Mouse (Mus musculus) heart, postnatal 0 days (tissue): ENCODE measurements around the gene Rnf38. TPM values are rescaled to one million over a fixed set of nuclear protein-coding genes. Genes with fewer than 3 reads are reported as not detected.

Source experiments
- ATAC-seq: fragments of 200-750 bp; cut with Nextera tagmentation; 2 replicates; pipeline ENCODE4 v1.8.0; 2017; ENCODE audit warnings: low read depth, moderate number of reproducible peaks, moderate library complexity; ENCODE audit not compliant: insufficient read depth
- DNase-seq: peaks from one replicate; pipeline ENCODE4 v3.0.0-alpha.2; 2016; ENCODE audit warnings: low spot score
- H3K27ac ChIP-seq: fragments of 300-500 bp; sonication (generic); 2 replicates; pipeline ENCODE4 v1.5.1; 2014; ENCODE audit warnings: low read depth, mild to moderate bottlenecking
- H3K27me3 ChIP-seq: fragments of 300-500 bp; sonication (generic); 2 replicates; pipeline ENCODE4 v1.6.1; 2014; ENCODE audit warnings: low read length, mixed read lengths; ENCODE audit not compliant: control insufficient read depth, insufficient read depth
- H3K36me3 ChIP-seq: fragments of 300-500 bp; sonication (generic); replicated peaks from 2 replicates; pipeline ENCODE4 v1.6.1; 2014; ENCODE audit warnings: low read length, mixed read lengths; ENCODE audit not compliant: control insufficient read depth, insufficient read depth
- H3K4me1 ChIP-seq: fragments of 300-500 bp; sonication (generic); 2 replicates; pipeline ENCODE4 v1.6.1; 2014; ENCODE audit warnings: antibody characterized with exemption; ENCODE audit not compliant: control insufficient read depth, insufficient read depth
- H3K4me2 ChIP-seq: fragments of 300-500 bp; sonication (generic); 2 replicates; pipeline ENCODE4 v1.6.1; 2014; ENCODE audit warnings: low read depth, mild to moderate bottlenecking, low read length, moderate library complexity
- H3K4me3 ChIP-seq: fragments of 300-500 bp; sonication (generic); 2 replicates; pipeline ENCODE4 v1.5.1; 2014; ENCODE audit warnings: low read depth, low read length
- H3K9ac ChIP-seq: fragments of 300-500 bp; sonication (generic); replicated peaks from 2 replicates; pipeline ENCODE4 v1.6.1; 2014; ENCODE audit warnings: low read depth, low read length, mixed read lengths
- H3K9me3 ChIP-seq: fragments of 300-500 bp; sonication (generic); replicated peaks from 2 replicates; pipeline ENCODE4 v1.6.1; 2016; ENCODE audit warnings: low read length; ENCODE audit not compliant: control insufficient read depth
- CTCF ChIP-seq: IDR thresholded peaks from 2 replicates; pipeline ENCODE4 v1.5.1; 2016; ENCODE audit warnings: antibody characterized with exemption, control low read depth, low read depth
- EP300 ChIP-seq: IDR thresholded peaks from 2 replicates; pipeline ENCODE4 v1.6.1; 2016; ENCODE audit warnings: antibody characterized with exemption, low read depth
- WGBS: fragments of 180-500 bp; shearing (Covaris S2); extraction: QIAGEN DNeasy Blood & Tissue Kit; methylation state at CpG from one replicate; pipeline ENCODE4 v1.1.7; 2014; 5-methylcytosine and 5-hydroxymethylcytosine counted together
- polyA plus RNA-seq: library from polyadenylated mRNA; unstranded; fragments of >200 nt; fragmentation: Nextera tagmentation; extraction: Ambion mirVana; gene quantifications from 2 replicates; pipeline ENCODE4 v1.2.1, GENCODE M21; 2015
- total RNA-seq: library from RNA; depleted of rRNA; stranded (reverse); fragments of >200 nt; gene quantifications from 2 replicates; pipeline ENCODE4 v1.2.3, GENCODE M21; 2014; ENCODE audit warnings: low replicate concordance

Rnf38 gene
- total and polyA plus RNA-seq, 2 experiments from 2014 or later: 7.3 to 41.1 TPM

- ATAC-seq: peak; percentile 97
- peaks cover 16% of the 10 kb centered on the region for H3K4me1 ChIP-seq
- peak overlapping the region; percentile 93 for H3K4me3 ChIP-seq
- TF ChIP-seq CTCF (no peak), EP300 (no peak)
- H3K9me3 ChIP-seq: no peaks in the 10 kb centered on the region
- H3K9ac ChIP-seq: peak overlapping the region; percentile 94
- 1% methylated on average over 45 of the region's 62 CpGs for WGBS
- H3K4me2 ChIP-seq: peak overlapping the region; percentile 90
- H3K36me3 ChIP-seq: no peaks in the 10 kb centered on the region
- H3K27me3 ChIP-seq: no peaks in the 10 kb centered on the region
- H3K27ac ChIP-seq: peak overlapping the region; percentile 90
- peak; percentile 88 for DNase-seq
Observed at GRCm38 (mm10) chr4:44234004-44234866, 646 bp upstream of the Rnf38 start.

GRCm38 (mm10) chr4:44232771-44233712 lies 547 bp downstream of the Rnf38 start:
- no peaks in the 10 kb centered on the region for H3K9me3 ChIP-seq
- H3K9ac ChIP-seq: peak overlapping the region; percentile 94
- peak overlapping the region; percentile 90 for H3K27ac ChIP-seq
- DNase-seq (peak; percentile 33), ATAC-seq (peak; percentile 35)
- H3K36me3 ChIP-seq: no peaks in the 10 kb centered on the region
- no peak for TF ChIP-seq CTCF
- TF ChIP-seq EP300: no peak
- peak overlapping the region; percentile 90 for H3K4me2 ChIP-seq
- H3K4me3 ChIP-seq: peak overlapping the region; percentile 93
- 1% methylated on average over 50 of the region's 68 CpGs for WGBS
- H3K27me3 ChIP-seq: no peaks in the 10 kb centered on the region
- peaks cover 16% of the 10 kb centered on the region for H3K4me1 ChIP-seq

GRCm38 (mm10) chr4:44225128-44225527 lies 8.5 kb downstream of the Rnf38 start:
- TF ChIP-seq EP300: no peak
- no peak for TF ChIP-seq CTCF
- H3K36me3 ChIP-seq: no peaks in the 10 kb centered on the region

DNA sequence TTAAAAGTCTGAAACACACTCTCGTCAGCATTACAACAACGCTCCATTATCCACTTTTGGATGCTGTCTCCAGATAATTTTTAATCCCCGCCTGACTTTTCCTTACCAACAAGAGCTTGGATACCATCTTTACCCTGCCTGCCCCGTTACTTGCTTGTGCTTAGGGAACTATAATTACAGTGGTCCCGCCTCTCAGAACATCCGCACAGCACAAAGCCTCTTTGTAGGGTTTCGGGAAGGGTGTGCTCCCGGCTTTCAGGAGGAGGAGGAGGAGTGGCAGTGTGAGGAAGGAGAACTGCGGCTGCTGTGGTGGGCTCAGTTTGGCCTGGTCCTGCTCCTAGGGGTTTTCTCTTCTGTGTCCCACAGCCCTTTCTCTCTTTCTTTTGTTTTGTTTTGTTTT lies 9.4 kb downstream of the Rnf38 start:
- 57% methylated on average over 9 of the region's 9 CpGs for WGBS

More at GRCm38 (mm10) chr4:44225128-44225527, 8.5 kb downstream of the Rnf38 start:
- no peaks in the 10 kb centered on the region for H3K9me3 ChIP-seq
- no peaks in the 10 kb centered on the region for H3K4me1 ChIP-seq
- WGBS: 86% methylated on average over 10 of the region's 10 CpGs
- no peak overlapping the region for H3K4me3 ChIP-seq
- no peaks in the 10 kb centered on the region for H3K27me3 ChIP-seq
- H3K9ac ChIP-seq: no peak overlapping the region
- no peak overlapping the region for H3K27ac ChIP-seq
- DNase-seq (no peak), ATAC-seq (no peak)
- no peak overlapping the region for H3K4me2 ChIP-seq

GRCm38 (mm10) chr4:44223444-44223843 lies 10.1 kb downstream of the Rnf38 start:
- H3K27me3 ChIP-seq: no peaks in the 10 kb centered on the region
- H3K36me3 ChIP-seq: no peaks in the 10 kb centered on the region
- H3K4me1 ChIP-seq: no peaks in the 10 kb centered on the region
- no peak overlapping the region for H3K4me2 ChIP-seq
- no peak overlapping the region for H3K27ac ChIP-seq
- DNase-seq (no peak), ATAC-seq (no peak)
- WGBS: 76% methylated on average over 4 of the region's 4 CpGs
- no peaks in the 10 kb centered on the region for H3K9me3 ChIP-seq
- no peak overlapping the region for H3K4me3 ChIP-seq
- no peak overlapping the region for H3K9ac ChIP-seq
- TF ChIP-seq EP300: no peak
- TF ChIP-seq CTCF: no peak

More for the DNA sequence above, 9.4 kb downstream of the Rnf38 start:
- Histone ChIP-seq H3K36me3 (no peaks in the 10 kb centered on the region), H3K4me3 (no peak overlapping the region), H3K9ac (no peak overlapping the region), H3K27ac (no peak overlapping the region), H3K4me1 (no peaks in the 10 kb centered on the region), H3K9me3 (no peaks in the 10 kb centered on the region), H3K27me3 (no peaks in the 10 kb centered on the region), H3K4me2 (no peak overlapping the region)
- DNase-seq (no peak), ATAC-seq (no peak)
- no peak for TF ChIP-seq EP300
- TF ChIP-seq CTCF: no peak
